Mouse (Mus musculus) lung, embryonic 16.5 days (tissue): ENCODE results near the gene Mtmr3. TPM values are rescaled to one million over a fixed set of nuclear protein-coding genes. Genes with fewer than 3 reads are reported as not detected.

ENCODE experiments used
- polyA plus RNA-seq: library from polyadenylated mRNA; unstranded; fragments of >200 nt; fragmentation: Nextera tagmentation; extraction: Ambion mirVana; gene quantifications from 2 replicates; pipeline ENCODE4 v1.2.1, GENCODE M21; 2015

The Mtmr3 gene
- polyA plus RNA-seq, 1 experiment from 2014 or later, result 26.1 TPM

Other genes starting within 250 kb of the Mtmr3 start
- gene Hormad2, start 153.8 kb downstream of the Mtmr3 start, polyA plus RNA-seq, result 0.28 and 0.35 TPM in 2 replicates
- not detected in 2 replicates for gene Gm11032, start 25.2 kb upstream of the Mtmr3 start, polyA plus RNA-seq
- 34.1 and 35.9 TPM in 2 replicates for gene Ascc2, start 42.9 kb upstream of the Mtmr3 start, polyA plus RNA-seq
- gene Uqcr10, start 109.5 kb upstream of the Mtmr3 start, polyA plus RNA-seq, result 806 and 839 TPM in 2 replicates
- 76.5 and 80.0 TPM in 2 replicates for gene Zmat5, start 109.8 kb upstream of the Mtmr3 start, polyA plus RNA-seq
- gene Cabp7, start 151.9 kb upstream of the Mtmr3 start, polyA plus RNA-seq, result 0.14 and 0.28 TPM in 2 replicates